Mouse (Mus musculus) 3T3-L1 (cell line): ENCODE measurements at regions not wholly inside any gene's neighbourhood (a gene's known extent, or its start where the extent isn't known, plus 50 kb on each side); places are given as distances from the start of the nearest gene placed in this dataset.

Experiments
- DNase-seq: peaks from one replicate; pipeline ENCODE4 v3.0.0-alpha.2; 2015; ENCODE audit warnings: low read depth, low spot score

DNA sequence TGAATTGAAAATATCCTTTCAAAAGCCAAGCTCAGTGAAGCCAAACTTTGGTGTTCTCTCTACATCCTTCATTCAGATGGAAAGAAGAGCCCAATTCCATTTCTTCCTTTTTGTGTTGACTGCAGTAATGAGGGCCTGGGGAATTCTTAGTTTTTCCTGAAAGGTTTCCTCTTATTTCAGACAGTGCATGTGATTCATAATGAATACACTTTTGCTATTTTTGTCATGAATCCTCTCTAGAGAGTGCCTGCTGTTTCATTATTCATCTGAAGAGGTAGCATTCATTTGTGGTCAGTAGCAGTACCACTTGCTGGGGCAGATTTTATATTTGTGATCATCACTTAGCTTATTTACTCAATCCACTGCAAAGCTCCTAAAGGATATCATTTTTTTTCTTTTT lies 303.0 kb upstream of the Anxa10 start:
- no peak for DNase-seq

DNA sequence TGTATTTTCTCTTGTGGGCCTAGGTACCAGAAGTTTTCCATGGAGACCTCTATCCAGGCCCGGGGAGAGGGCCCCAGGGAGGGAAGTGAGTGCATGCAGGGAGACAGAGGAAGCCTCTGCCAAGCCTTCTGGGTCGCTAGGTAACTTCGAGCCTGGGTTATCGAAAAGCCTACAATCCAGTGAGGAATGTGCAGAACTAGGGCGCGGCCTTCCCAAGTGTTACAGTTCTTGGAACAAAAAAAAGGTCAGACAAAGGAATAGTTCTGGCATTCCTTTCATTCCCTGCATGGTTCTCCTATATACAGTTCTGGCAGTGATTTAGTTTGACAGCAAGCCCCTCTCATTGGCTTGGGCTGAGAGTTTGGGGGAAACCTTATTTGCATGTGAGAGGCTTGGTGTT lies 294.6 kb upstream of the Anxa10 start:
- DNase-seq = peak; percentile 56
